Mouse (Mus musculus): ENCODE measurements at regions not wholly inside any gene's neighbourhood (a gene's known extent, or its start where the extent isn't known, plus 50 kb on each side); places are given as distances from the start of the nearest gene placed in this dataset.
A peak's percentile ranks its signal among the peaks of the same experiment; 100 is the strongest.

DNA sequence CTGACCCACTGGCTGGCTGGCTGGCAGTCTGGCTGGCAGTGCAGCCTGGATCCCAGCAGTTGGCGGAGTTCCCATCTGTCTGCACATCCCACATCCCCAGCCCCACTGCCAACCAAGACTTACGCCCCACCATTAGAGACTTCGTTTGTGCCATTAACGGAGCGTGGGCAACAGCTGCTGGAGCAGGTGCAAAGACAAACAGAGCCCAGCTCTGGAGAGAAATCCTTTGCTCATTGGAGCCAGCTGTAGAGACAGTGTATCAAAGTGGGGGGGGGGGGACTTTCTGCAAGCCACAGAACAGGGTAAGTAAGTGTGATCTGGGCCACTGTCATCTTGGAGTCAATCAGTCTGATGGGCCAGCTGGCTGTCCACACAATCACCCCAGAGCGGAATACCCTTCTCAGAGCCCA, 52.3 kb downstream of the Rplp1 start:
- DNase-seq (ENCODE audit: low read depth, low spot score): no peak

DNA sequence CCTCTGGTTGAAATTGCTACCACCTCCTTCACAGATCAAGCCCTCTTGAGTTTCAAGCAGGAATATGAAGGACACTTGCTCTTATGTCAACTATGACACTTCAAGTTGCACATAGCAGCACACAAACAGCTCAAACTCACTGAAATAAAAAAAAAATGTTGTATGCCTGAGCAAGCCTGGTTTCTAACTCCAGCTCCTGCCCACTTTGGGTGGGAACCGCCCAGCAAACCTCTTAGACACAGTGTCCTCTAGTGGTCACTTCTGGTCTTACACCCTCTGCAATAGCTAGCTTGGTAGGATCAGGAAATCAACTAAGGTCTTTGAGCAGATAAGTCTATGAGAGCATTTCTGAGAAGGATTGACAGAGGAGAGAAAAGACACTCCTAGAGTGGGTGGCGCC, 54.2 kb downstream of the Rplp1 start:
- peak; percentile 91 for DNase-seq (ENCODE audit: low read depth, low spot score)

- peak; percentile 77 for DNase-seq (ENCODE audit: low read depth, low spot score)
These were observed 54.9 kb downstream of the Rplp1 start for GRCm38 (mm10) chr9:61859438-61859837.

DNA sequence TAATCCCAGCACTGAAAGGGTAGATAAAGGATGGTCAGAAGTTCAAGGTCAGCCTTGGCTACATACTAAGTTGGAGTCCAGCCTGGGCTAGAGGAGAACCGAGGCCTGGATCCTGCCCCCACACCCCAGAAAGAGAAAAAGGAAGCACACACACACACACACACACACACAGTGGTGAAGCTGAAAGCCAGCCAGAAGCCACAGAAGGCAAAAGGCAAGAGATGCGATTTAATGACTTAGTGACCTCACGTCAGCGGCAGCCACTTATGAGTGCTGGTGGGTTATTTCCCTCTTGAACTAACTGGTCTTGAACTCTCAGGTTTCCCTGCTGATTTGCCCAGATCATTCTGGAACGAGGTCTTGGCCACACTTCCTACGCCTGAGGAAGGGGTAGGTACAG, 56.5 kb downstream of the Rplp1 start:
- no peak for DNase-seq (ENCODE audit: low read depth, low spot score)

DNA sequence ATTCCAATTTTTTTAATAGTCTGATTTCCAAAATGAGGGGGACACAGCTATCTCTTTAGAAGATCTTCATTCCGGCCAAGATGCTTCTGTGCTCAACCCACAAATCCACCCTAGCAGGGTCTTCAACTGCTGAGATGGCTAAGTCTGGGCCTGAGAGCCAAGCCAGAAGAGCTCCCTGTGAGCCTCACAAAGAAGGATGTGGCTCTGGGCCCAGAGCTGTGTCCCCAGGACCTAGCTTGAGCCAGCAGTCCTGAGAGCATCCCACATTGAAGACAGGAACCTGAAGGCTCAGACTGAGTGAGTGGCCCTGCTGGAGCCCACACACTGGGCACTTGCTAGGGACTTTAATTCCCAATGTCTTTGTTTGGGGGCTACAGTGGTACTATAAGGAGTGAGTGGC, 57.7 kb downstream of the Rplp1 start:
- DNase-seq (ENCODE audit: low read depth, low spot score): no peak

DNA sequence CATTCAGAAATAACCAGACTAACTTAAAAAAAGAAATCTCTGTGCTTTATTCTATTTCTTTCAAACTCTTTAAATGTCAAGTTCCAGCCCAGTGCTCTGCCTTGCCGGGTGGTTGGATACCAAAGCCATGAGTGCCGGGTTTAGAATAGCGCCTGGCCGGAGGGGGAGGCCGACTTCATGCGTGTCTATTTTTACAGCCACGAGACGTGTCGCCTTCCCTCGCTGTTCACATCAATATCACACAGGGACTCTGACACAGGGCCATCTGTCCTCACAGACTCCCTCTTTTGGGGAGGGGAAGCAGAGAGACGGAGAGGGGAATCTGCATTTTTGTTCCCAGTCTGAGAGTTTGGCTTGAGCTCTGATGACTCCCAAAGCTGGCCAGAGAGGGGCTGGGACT, 58.7 kb downstream of the Rplp1 start:
- DNase-seq (ENCODE audit: low read depth, low spot score): no peak

GRCm38 (mm10) chr9:61853841-61854240, 60.5 kb downstream of the Rplp1 start:
- no peak for DNase-seq (ENCODE audit: low read depth, low spot score)

DNA sequence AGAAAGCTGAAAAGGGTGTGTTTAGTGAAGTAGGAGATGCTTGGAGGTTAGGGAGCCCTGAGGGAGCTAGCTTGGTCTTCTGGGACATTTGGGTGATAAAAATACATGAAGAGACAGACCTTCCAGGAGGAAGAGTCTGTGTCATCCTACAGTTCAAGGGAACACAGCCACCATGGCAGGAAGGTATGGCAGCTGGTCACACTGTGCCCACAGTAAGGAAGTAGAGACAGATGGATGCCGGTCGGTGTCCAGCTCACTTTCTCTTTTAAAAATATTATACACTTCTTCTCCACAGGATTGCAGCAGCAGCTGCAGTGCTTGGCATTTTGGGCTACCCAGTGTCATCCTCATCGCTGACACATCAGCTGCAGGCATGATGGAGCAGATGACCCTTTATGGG, 63.0 kb downstream of the Rplp1 start:
- no peak for DNase-seq (ENCODE audit: low read depth, low spot score)

DNA sequence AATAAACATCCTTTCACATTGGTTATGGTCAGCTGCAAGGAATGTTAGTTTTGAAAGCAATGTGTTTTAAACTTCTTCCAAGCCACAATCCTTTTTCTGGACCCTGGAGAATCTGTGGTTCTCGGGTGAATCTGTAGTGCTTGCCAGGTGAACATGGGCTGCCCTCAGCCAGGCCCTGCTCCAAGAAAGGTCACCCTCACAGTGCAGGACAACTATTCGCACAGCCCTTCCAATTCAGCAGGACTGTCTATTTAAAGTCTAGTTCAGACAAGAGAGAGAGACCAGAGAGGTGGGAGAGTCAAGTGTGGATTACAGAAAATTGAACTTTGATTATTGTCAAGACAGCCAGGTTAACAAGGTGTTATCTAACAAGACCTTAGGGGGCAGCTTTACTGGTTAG, 65.9 kb downstream of the Rplp1 start:
- DNase-seq (ENCODE audit: low read depth, low spot score): no peak

DNA sequence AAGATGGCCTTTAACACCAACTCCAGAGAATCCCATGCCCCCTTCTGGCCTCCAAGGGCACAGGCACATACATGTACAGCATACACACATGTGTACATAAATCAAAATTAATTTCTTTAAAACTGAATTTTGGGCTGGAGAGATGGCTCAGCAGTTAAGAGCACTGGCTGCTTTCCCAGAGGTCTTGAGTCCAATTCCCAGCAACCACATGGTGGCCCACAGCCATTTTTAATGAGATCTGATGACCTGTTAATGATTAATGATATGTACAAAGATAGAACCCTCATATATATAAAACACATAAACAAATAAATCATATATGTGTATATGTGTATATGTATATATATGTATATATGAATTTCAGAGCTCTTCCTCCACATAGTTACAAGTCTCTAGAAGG, 66.8 kb downstream of the Rplp1 start:
- DNase-seq (ENCODE audit: low read depth, low spot score): no peak

GRCm38 (mm10) chr9:61844645-61845044, 69.7 kb downstream of the Rplp1 start:
- DNase-seq (ENCODE audit: low read depth, low spot score): no peak

- no peak for DNase-seq (ENCODE audit: low read depth, low spot score)
These were observed 70.2 kb downstream of the Rplp1 start for GRCm38 (mm10) chr9:61844141-61844540.

- no peak for DNase-seq (ENCODE audit: low read depth, low spot score)
These were observed 70.8 kb downstream of the Rplp1 start for GRCm38 (mm10) chr9:61843513-61843912.

DNA sequence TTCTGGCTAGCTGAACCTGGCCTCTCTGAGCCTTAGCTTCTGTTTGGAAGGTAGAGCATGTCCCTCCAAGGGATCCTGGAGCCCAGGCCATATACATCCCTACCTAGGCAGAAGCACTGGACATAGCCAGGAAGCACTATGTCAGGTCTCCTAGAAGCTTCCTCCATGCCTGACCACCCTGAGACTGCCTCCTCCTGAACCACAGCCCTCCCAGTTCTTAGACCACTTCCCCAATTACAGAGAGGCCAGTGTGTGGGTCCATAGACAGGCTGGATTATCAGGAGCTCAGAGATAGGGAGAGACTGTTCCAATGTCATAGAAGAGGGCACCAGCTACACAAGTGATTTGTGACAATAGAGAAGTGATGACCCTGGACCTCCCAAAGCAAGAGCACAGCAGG, 72.0 kb downstream of the Rplp1 start:
- no peak for DNase-seq (ENCODE audit: low read depth, low spot score)

GRCm38 (mm10) chr9:61841222-61841621, 73.1 kb downstream of the Rplp1 start:
- DNase-seq (ENCODE audit: low read depth, low spot score): no peak

DNA sequence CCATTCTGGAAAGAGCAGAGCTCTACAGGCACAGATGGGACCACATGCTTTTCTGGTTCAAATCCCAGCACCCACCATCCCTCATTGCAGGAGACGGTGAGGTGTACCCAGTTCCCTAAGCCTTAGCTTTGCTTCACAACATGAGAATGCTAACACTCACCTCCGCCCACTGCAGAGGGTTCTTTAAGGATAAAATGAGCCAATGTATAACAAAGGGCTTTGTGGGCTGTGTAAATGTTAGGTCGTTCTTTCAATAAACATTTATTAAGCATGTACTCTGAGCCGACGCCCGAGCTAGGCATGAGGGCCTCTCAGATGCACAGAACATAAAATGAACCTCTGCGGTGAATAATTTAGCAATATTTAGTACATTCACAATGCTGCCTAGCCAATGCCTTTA, 74.0 kb downstream of the Rplp1 start:
- DNase-seq (ENCODE audit: low read depth, low spot score): no peak

DNA sequence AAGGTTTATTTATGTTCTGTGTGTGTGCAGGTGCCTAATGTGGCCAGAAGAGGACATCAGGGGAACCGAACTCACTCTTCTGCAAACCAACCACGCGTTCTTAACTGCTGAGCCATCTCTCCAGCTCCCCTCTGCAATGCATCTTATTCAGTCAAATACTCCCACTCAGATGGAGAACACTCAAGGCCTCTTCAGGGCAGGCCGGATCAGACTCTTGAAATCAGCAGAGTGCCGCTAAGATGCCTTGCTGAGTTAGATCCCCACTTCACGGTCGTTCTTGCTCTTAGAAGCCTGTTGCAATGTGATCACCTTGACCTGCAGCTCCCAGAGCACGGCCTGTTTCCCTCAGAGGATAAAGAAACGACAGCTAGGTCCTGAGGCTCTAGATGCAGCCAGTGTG, 81.1 kb downstream of the Rplp1 start:
- no peak for DNase-seq (ENCODE audit: low read depth, low spot score)

- DNase-seq (ENCODE audit: low read depth, low spot score): peak; percentile 93
These were observed 84.1 kb downstream of the Rplp1 start for GRCm38 (mm10) chr9:61830236-61830635.

DNA sequence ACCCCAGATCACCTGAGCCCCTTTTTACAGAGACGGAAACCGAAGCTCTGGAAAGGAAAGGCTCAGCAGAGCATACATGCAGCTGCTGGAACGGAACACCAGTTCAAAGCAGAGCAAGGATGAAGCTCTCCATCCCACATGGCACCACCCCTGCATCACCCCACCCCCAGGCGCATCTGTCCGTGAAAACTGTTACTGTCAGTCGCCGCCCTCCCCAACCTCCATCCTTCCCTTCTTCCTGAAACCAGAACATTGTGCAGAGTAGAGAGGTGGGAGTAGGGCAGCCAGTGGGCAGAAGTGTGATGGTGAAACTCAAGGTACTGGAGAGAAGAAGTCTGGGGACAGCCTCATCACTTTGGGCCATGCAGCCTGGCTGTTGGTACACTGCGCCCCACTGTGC, 84.6 kb downstream of the Rplp1 start:
- no peak for DNase-seq (ENCODE audit: low read depth, low spot score)

GRCm38 (mm10) chr9:61829301-61829700, 85.0 kb downstream of the Rplp1 start:
- peak; percentile 13 for DNase-seq (ENCODE audit: low read depth, low spot score)

GRCm38 (mm10) chr9:61827721-61828120, 86.6 kb downstream of the Rplp1 start:
- DNase-seq (ENCODE audit: low read depth, low spot score): peak; percentile 35

- peak; percentile 30 for DNase-seq (ENCODE audit: low read depth, low spot score)
These were observed 87.3 kb downstream of the Rplp1 start for GRCm38 (mm10) chr9:61827014-61827413.

GRCm38 (mm10) chr9:61826415-61826814, 87.9 kb downstream of the Rplp1 start:
- DNase-seq (ENCODE audit: low read depth, low spot score): no peak

DNA sequence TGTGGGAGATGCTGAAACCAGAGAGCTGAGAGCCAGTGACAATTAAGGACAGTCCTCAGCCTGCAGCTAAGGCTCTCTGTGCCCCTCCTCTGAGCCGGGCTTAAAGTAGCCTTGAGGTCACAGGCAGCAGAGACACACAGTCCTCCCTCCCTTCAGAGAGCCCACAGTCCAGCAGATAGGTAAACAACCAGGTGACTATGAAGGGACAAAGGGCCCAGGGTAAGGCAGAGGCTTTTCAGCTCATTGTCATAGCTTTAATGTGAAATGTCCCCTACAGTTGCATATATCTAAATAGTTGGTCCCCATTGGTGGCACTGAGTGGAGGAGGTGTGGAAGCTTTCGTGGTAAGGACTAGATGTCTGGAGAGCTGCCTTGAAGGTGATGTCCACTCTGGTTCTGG, 88.5 kb downstream of the Rplp1 start:
- no peak for DNase-seq (ENCODE audit: low read depth, low spot score)

DNA sequence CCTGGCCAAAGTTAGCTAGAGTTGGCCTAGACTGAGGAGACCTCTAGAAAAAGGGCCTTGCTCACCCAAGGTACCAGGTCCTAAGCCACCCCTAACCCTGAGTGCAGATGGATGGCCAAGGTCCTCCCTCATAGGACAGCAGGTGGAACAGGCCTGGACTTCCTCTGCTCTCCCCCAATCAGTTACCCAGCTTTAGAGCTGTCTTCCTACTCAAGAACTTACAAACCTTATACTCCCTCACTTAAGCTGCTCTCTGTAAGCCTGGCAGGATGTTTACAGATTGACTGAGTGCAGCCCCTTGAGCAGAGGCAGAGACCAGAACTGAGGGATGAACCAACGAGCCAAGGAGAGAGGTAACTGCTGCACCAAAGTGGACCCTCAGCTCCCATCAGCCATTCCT, 94.5 kb downstream of the Rplp1 start:
- no peak for DNase-seq (ENCODE audit: low read depth, low spot score)
